Mouse (Mus musculus): ENCODE results near the gene Hist1h2ba.

Hist1h2ba gene

GRCm38 (mm10) chr13:23933421-23934210 is at the start of gene Hist1h2ba:
Hist1h2ba (minus strand) TSS chr13:23934156.
- DNase-seq = no peak

GRCm38 (mm10) chr13:23972271-23972670 is 38.3 kb upstream of the Hist1h2ba start:
- DNase-seq = no peak

DNA sequence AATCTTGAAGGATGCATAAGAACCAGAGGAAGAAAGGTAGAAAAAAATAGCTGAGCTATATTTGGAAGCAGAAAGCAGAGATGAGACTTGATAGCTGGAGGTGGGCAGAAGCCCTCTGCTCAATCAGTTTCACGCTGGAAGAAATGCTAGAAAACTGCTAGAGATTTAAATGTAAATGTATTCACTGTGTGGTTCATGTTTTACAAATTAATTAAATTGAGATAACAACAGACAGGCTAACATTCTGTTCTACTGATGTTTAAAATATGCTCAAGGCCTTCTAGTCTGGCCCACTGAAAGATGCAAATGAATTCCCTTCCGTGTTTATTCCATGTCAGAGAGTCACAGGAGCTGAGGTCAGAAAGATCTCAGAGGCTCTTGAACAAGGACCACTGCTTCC is 37.9 kb upstream of the Hist1h2ba start:
- DNase-seq = no peak

GRCm38 (mm10) chr13:23964909-23965308 is 31.0 kb upstream of the Hist1h2ba start:
- DNase-seq = no peak

DNA sequence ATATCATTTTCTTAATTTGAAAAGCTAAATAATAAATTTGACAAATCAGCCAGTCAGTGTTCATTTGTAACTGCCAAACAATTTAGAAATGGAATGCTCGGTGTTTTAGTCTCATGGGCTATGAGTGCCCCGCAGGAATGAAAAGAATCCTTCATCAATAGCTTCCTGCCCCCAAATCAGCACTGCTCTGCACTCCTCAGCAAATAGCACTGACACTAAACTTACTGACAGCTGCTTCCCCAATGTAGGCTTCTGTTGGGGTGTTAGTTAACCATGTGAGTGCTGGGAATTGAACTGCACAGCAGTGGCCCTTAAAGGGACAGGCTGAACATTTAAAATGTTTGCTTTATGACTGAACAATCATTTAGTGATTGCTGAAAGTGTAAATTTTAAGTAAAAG is 25.8 kb upstream of the Hist1h2ba start:
- no peak for DNase-seq

GRCm38 (mm10) chr13:23950928-23951327 is 17.0 kb upstream of the Hist1h2ba start:
- DNase-seq = peak; percentile 37

DNA sequence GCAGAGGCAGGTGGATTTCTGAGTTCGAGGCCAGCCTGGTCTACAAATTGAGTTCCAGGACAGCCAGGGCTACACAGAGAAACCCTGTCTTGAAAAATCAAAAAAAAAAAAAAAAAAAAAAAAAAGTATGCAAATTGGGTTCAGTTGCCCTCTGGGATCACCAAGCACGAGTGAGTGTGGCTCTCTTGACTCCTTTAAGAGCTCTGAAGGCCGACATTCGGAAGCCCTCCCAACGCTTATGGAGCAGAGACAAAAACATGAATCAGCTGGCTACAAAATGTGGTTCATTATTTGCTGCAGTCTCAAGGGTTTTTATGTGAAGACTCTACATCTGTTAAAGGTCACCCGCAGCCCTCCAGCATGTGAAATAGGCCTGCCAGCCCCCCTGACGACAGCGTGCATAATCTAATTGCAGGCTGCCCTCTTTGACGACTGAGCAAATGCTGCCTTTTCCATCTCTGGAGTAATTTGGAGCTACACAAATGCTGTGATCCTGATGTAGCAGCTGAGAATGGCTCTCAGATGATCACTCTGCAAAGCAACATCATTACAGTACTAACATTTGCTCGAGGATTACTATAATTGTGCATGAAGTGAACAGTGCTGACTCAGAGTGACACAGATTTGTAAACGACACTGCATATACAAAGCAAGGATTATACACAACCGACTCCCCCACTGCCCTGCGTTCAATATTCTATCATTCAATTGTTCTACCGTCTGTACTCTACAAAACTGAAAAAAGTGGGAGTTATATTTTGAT is 15.7 kb upstream of the Hist1h2ba start:
- DNase-seq = no peak

DNA sequence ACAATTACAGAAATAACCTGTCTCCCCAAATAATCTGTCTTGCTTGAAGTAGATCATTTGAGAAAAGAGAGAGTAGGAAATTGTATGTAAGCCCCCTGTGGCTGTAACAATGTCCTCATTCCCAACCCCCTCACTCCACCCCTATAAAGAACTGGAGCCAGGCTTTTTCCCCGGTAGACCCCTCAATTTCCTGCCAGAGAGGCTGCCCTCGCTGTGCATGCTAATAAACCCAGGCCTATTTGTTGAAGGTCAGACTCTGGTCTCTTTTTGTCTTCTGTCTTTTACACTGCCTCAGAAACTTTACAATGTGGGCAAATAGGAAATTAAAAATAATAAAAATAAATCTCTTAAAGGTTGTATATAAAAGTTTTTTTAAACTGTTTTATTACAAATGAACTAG is 12.3 kb upstream of the Hist1h2ba start:
- DNase-seq = no peak

DNA sequence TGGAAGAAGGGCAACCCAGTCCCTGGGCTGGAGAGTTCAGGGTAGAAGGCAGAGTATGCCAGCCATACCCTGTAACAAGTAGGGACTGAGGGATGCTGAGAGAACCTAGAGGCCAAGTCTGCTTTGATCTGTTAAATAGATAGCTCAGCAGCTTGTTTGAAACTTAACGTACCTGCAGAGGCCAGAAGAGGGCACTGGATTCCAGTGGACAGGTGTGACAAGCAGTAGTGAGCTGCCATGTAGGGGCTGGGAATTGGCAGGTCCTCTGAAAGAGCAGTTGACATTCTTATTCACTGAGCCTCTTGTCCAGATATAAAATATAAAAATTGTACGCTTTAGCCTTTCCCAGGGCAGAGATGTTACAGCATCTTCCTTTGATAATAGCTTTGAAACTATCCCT is 8.9 kb upstream of the Hist1h2ba start:
- no peak for DNase-seq

GRCm38 (mm10) chr13:23940291-23940690 is 6.3 kb upstream of the Hist1h2ba start:
- DNase-seq = peak; percentile 13

GRCm38 (mm10) chr13:23938699-23939098 is 4.7 kb upstream of the Hist1h2ba start:
- DNase-seq = no peak

DNA sequence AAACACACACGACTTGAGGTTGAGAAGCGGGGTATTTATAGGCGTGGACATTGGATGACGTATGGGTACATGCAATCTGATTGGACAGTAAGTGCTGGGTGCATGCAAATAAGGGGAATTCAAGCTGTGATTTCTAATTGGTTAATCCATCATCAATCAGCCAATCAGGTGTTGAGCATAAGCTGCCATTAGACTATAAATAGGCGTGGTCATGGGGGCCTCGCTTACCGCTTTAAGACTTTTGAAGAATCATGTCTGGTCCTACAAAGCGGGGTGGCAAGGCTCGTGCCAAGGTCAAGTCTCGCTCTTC is 210 bp upstream of the Hist1h2ba start, which contains the start of gene Hist1h2aa:
TSS of gene Hist1h2aa (plus strand) at position 252 of the 310 bp plus-strand sequence.
- no peak for DNase-seq

GRCm38 (mm10) chr13:23930904-23931303 is 3.1 kb downstream of the Hist1h2ba start:
- no peak for DNase-seq

DNA sequence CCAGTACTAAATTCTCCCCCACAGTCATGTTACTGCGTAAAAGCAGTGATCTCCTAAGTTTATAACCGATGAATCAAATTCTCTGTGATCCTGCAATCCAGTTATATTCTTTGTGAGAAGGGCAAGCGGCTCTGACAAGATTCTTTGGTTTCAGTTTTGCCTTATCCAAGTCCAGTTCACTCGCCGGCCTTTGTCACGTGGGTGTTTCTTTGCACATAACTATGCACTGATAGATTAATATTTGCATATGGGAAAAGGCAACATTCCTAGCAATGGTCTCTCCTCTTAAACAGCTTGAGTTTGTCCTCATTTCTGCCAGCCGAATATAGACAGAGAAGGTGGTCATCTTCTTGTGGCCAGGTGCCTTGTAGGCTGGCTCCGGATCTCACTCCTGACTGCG is 3.5 kb downstream of the Hist1h2ba start:
- DNase-seq = no peak

DNA sequence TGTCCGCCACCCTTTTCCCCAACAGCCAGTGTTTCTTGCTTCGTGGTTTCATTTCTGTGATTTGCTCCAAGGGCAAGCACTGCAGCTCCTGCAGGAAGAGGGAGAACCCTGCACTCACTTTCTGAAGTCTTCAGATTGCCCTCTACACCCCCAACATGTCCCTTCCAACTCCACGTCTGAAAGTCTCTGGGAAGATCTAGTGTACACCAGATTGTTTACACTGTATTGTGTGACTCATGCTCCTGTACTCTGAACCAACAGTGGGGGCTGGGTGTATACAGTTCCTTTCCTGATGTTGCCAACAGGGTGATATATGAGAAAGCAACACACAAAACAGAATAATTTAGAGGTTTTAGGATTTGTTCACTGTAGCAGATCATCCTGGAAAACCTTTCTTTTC is 5.3 kb downstream of the Hist1h2ba start:
- DNase-seq = peak; percentile 64

- no peak for DNase-seq
Observed at GRCm38 (mm10) chr13:23925792-23926191, 8.2 kb downstream of the Hist1h2ba start.

DNA sequence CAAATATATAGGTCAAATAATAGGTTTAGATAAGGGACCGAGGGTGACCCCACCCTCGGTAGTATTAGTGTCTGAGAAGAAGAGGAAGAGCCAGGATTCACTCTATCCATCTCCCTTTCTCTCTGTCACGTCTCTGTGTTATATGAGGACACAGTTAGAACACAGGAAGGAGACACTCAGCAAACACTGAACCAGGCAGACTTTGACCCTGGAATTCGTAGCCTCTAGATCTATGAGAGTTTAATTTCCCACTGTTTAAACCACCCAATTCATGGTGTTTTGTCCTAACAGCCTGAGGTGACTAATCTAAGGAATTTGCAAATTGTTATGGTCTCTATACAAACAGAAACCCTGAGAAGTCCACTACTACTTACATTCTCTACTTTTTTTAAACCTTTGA is 16.3 kb downstream of the Hist1h2ba start:
- DNase-seq = no peak

GRCm38 (mm10) chr13:23916132-23916531 is 17.8 kb downstream of the Hist1h2ba start:
- no peak for DNase-seq

DNA sequence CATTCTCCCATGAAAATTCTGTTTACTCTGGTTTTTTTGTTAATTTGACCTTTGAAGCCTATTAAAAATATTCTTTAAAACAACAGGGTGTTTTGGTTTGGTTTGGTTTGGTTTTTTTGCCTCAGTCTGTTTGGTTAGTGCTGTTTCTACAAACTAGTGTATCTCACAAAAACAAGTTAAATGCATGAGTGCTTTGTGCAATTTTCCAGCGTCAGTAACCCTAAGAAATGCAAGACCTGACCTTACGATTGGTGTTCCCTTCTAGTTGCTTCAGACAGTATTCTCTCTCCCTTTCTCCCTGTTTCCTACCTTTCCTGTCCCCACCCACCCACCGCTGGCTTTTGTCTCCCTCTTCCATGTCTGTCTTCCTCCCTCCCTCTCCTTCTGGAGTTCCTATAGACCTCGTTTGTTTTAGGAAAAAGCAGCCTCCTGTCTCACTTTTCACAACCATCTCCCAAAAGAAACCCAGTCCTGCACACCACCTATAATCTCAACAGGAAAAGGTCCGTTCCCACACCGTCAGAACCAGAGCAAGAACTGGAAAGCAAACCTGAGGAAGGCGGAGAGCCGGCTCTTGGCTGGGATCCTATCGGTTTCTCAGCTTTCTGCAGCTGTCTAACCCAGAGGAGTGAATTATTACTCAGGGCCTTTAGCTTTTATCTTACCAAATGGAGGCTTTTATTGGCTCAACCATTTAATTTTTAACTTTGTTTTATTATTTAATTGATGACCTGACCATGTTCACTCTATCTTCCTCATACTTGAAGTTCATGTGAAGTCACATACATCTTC is 19.4 kb downstream of the Hist1h2ba start, which contains the start of gene Slc17a4:
TSS of gene Slc17a4 (minus strand) at position 634 of the 792 bp plus-strand sequence.
- no peak for DNase-seq

DNA sequence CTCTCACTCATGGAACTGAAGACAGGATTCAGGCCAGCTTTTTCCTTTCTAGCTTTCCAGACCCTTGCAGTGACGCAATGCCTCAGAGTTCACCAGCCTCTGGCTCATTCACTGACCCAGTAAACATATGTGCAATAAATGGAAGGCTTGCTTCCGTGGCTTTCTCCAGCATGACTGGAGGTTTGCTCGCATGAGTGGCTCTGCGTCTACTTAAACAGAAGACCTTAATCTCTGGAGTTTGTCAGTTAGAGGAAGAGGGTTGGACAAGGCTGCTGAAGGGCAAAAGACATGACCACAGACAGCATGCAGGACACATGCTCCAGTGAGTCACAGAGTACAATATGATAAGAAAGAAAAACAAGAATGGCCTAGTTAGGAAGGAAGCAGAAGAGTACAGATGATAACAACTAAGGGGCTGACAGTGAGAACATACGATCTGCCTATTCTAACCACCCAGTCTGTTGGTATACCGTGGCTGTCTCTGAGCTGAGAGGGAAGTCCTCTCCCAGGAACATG is 20.1 kb downstream of the Hist1h2ba start:
- DNase-seq = peak; percentile 6

DNA sequence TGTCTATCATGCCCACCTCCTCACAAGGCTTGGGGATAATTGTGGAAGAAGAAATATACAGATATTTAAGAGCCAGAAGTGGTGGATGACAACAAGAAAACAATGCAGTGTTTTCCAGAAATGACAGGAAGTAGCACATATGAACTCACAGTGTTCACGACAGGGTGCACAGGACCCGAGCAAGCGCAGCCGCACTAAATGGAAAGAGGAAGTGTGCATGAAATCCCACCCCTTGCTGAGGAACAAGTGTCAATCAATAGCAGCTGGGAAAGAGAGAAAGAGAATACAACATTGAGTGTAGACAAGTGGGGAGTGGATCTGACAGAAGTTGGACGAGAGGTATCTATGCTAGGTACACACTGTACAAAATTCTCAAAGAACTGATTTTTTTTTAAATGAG is 22.6 kb downstream of the Hist1h2ba start:
- no peak for DNase-seq

DNA sequence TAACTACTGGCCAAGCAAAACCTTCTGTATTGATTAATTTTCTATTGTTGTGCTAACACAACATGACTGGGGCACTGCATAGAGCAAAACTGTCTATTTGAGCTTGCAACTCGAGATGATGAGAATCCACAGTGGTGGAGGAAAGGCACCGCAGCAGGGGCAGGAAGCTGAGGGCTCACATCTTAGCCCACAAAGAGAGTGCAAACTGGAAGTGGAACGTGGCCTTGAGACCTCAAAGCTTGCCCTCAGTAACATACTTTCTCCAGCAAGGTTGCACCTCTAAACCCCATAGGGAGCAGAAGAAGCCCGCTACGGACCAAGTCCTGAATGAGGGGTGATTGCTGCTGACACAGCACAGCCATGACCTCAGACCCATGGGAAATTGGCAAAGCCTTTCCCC is 23.8 kb downstream of the Hist1h2ba start:
- DNase-seq = no peak

GRCm38 (mm10) chr13:23906906-23907305 is 27.1 kb downstream of the Hist1h2ba start:
- no peak for DNase-seq

Measured in lung, postnatal 10 days (tissue).